Mouse (Mus musculus) forebrain, embryonic 15.5 days (tissue): ENCODE measurements around the gene Ddx6. TPM values are rescaled to one million over a fixed set of nuclear protein-coding genes. Genes with fewer than 3 reads are reported as not detected.

Experiments used
- ATAC-seq: fragments of 200-750 bp; cut with Nextera tagmentation; replicated peaks from 2 replicates; pipeline ENCODE4 v1.8.0; 2017; ENCODE audit warnings: mild to moderate bottlenecking, moderate TSS enrichment, moderate library complexity
- H3K27ac ChIP-seq: fragments of 300-500 bp; sonication (generic); replicated peaks from 2 replicates; pipeline ENCODE4 v1.5.1; 2015; ENCODE audit warnings: mild to moderate bottlenecking, inconsistent platforms
- H3K27me3 ChIP-seq: fragments of 300-500 bp; sonication (generic); 2 replicates; pipeline ENCODE4 v1.6.1; 2015; ENCODE audit warnings: inconsistent platforms
- H3K36me3 ChIP-seq: fragments of 300-500 bp; sonication (generic); 2 replicates; pipeline ENCODE4 v1.6.1; 2015; ENCODE audit warnings: mild to moderate bottlenecking, inconsistent platforms
- H3K4me1 ChIP-seq: fragments of 300-500 bp; sonication (generic); 2 replicates; pipeline ENCODE4 v1.6.1; 2015; ENCODE audit warnings: inconsistent platforms
- H3K4me2 ChIP-seq: fragments of 300-500 bp; sonication (generic); replicated peaks from 2 replicates; pipeline ENCODE4 v1.6.1; 2015; ENCODE audit warnings: mild to moderate bottlenecking, inconsistent platforms
- H3K4me3 ChIP-seq: fragments of 300-500 bp; sonication (generic); 2 replicates; pipeline ENCODE4 v1.5.1; 2015; ENCODE audit warnings: mild to moderate bottlenecking, inconsistent platforms
- H3K9ac ChIP-seq: fragments of 300-500 bp; sonication (generic); replicated peaks from 2 replicates; pipeline ENCODE4 v1.6.1; 2015; ENCODE audit warnings: mild to moderate bottlenecking, inconsistent platforms
- H3K9me3 ChIP-seq: fragments of 300-500 bp; sonication (generic); 2 replicates; pipeline ENCODE4 v1.6.1; 2016; ENCODE audit warnings: inconsistent platforms
- WGBS: fragments of 180-500 bp; shearing (Covaris S2); methylation state at CpG from one replicate; pipeline ENCODE4 v1.1.7; 2015; ENCODE audit warnings: mixed read lengths; 5-methylcytosine and 5-hydroxymethylcytosine counted together
- polyA plus RNA-seq: library from polyadenylated mRNA; unstranded; fragments of >200 nt; fragmentation: Nextera tagmentation; extraction: Ambion mirVana; gene quantifications from 2 replicates; pipeline ENCODE4 v1.2.1, GENCODE M21; 2015

Gene Ddx6
- polyA plus RNA-seq, 1 experiment from 2014 or later = 23.1 TPM

DNA sequence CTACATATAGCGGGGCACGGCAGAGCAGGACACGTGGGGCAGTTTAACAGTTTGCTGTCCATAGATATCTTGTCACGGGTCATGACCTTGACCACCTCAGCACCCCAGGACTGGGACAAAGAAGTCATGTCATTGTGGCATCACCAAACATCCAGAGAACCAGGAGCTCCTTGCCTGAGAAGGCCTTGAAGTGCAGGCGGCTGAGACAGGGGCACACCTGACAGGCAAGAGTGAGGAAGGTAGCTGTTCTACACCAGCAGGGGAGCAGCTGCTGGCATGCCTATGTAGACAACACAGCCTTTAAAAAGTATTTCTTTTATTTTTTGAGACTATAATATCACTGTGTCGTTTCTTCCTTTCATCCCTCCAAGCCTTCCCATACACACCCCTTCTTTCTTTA lies 41.7 kb downstream of the Ddx6 start:
- no peaks in the 10 kb centered on the region for H3K4me1 ChIP-seq
- 86% methylated on average over 6 of the region's 6 CpGs for WGBS
- no peak for ATAC-seq
- no peaks in the 10 kb centered on the region for H3K9me3 ChIP-seq
- H3K27ac ChIP-seq = no peak overlapping the region
- no peak overlapping the region for H3K4me3 ChIP-seq
- H3K36me3 ChIP-seq = no peaks in the 10 kb centered on the region; the same call in 1 of the 2 replicates
- H3K4me2 ChIP-seq = no peak overlapping the region
- H3K27me3 ChIP-seq = no peaks in the 10 kb centered on the region
- H3K9ac ChIP-seq = no peak overlapping the region

DNA sequence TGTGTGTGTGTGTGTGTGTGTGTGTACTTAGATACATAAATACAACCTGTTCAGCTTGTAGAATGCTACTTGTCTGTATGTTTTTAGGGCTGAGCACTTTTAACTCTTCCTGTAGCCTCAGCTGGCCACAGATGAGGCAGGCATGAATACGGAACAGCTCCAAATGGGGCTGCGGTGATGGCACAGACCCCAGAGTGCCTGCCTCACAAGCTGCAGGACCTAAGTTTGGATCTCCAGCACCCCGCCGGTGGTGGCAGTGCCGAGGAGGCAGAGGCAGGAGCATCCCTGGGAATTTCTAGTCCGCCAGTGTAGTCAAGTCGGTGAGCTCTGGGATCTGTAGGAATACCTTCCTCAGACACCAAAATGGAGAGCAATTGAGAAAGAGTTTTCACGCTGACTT lies 42.3 kb downstream of the Ddx6 start:
- H3K9me3 ChIP-seq = no peaks in the 10 kb centered on the region
- no peak overlapping the region for H3K4me2 ChIP-seq
- no peaks in the 10 kb centered on the region for H3K36me3 ChIP-seq
- no peaks in the 10 kb centered on the region for H3K27me3 ChIP-seq
- no peak for ATAC-seq
- WGBS = 94% methylated on average over 8 of the region's 8 CpGs
- no peak overlapping the region for H3K4me3 ChIP-seq
- no peak overlapping the region for H3K27ac ChIP-seq
- no peaks in the 10 kb centered on the region for H3K4me1 ChIP-seq
- no peak overlapping the region for H3K9ac ChIP-seq

DNA sequence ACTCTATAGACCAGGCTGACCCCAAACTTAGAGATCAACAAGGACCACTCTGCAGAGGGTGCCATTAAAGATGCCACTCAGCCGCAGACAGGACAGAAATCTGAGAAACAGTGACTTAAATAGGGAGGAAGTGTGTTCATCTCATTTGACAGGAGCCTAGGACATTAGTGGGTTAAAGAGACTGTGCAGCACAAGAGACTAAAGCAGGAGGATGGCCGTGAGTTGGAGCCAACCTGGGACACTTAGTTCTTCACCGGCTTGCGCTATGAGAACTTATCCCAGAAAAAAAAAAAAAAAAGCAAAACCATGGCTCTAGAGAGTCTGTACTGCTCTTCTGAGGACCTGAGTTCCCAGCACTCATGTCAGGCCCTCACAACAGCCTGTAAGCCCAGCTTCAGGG lies 43.0 kb downstream of the Ddx6 start:
- Histone ChIP-seq H3K9ac (no peak overlapping the region), H3K36me3 (no peaks in the 10 kb centered on the region), H3K4me3 (no peak overlapping the region), H3K27ac (no peak overlapping the region), H3K27me3 (no peaks in the 10 kb centered on the region), H3K4me1 (no peaks in the 10 kb centered on the region), H3K4me2 (no peak overlapping the region), H3K9me3 (no peaks in the 10 kb centered on the region)
- 77% methylated on average over 4 of the region's 4 CpGs for WGBS
- no peak for ATAC-seq

DNA sequence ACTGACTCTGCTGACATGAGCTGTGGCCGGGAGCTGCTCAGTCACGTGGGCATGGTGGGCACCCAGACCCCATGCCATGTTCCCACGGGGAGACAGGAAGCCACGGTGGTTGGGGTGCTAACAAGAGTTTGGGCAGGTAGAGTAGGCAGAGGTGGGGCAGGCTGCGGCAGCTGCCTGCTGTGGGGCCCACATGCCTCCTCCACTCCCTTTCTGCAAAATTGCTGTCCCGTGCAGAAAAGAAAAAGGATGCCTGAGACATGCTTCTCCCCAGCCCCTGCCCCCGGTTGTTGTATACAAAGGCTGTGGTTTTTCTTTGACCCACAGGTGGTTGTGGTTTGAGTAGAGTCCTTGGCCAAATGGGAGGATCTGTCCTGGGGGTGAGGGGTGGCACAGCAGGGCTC lies 44.2 kb downstream of the Ddx6 start:
- 79% methylated on average over 7 of the region's 7 CpGs for WGBS
- no peak for ATAC-seq
- Histone ChIP-seq H3K4me2 (no peak overlapping the region), H3K9ac (no peak overlapping the region), H3K9me3 (no peaks in the 10 kb centered on the region), H3K27ac (no peak overlapping the region), H3K36me3 (no peaks in the 10 kb centered on the region), H3K4me3 (no peak overlapping the region), H3K27me3 (no peaks in the 10 kb centered on the region), H3K4me1 (no peaks in the 10 kb centered on the region)

- H3K4me1 ChIP-seq = peaks cover 7% of the 10 kb centered on the region
- no peak overlapping the region for H3K27ac ChIP-seq
- no peaks in the 10 kb centered on the region for H3K9me3 ChIP-seq
- H3K4me3 ChIP-seq = no peak overlapping the region
- ATAC-seq = peak; percentile 78
- H3K36me3 ChIP-seq = no peaks in the 10 kb centered on the region
- WGBS = 10% methylated on average over 8 of the region's 8 CpGs
- H3K27me3 ChIP-seq = no peaks in the 10 kb centered on the region
- H3K9ac ChIP-seq = no peak overlapping the region
- H3K4me2 ChIP-seq = no peak overlapping the region
Measured at GRCm38 (mm10) chr9:44652027-44652426, 47.3 kb downstream of the Ddx6 start.

GRCm38 (mm10) chr9:44653896-44654295 lies 49.2 kb downstream of the Ddx6 start:
- Histone ChIP-seq H3K36me3 (no peaks in the 10 kb centered on the region), H3K4me3 (no peak overlapping the region), H3K9me3 (no peaks in the 10 kb centered on the region), H3K27ac (no peak overlapping the region), H3K9ac (no peak overlapping the region), H3K4me1 (peaks cover 7% of the 10 kb centered on the region), H3K4me2 (no peak overlapping the region), H3K27me3 (no peaks in the 10 kb centered on the region)
- no peak for ATAC-seq
- WGBS = 71% methylated on average over 4 of the region's 4 CpGs

DNA sequence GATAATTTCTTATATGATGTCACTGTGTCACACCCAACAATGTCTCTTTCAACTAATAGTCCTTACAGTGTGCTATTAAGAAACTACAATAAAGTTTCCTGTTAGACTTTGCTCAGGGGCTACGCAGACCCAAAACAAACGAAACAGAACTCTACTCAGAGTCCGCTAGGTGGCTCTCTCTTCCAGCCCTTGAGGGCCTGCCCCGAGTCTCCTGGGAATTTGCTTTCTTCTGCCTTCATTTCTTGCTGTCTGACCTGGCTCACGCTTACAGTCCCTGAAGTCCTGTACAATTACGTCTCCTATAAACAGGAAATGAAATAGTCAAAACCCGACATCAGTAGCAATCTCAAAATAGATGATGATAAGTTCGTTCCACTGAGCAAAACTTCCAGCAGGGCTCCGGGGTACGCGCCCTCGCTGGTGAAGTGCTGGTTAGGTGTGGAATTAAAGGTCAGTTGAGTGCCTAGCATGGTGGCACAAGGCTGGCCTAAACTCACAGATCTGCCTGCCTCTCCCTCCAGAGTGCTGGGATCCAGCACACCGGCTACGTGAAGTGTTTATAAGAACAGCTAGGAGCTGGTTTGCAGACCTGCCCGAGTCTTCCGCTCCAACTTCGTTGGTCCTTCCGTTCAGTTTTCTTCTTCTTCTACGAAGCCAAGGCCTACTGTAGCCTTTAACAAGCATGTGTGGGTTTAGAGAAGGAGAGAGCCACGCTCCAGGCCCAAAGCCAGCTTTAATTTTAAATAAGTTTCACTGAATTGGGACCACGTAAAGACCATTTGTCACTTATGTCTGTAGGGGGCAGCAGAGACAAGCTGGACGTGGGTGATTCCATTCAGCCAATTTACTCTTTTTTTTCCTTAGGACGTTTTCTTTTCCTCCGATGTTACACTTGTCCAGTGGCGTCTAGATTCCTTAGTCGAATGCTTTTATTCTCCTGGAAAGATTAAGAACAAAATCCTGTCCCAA lies 50.7 kb downstream of the Ddx6 start:
- 29% methylated on average over 26 of the region's 26 CpGs for WGBS
- Histone ChIP-seq H3K9me3 (no peaks in the 10 kb centered on the region), H3K4me1 (peaks cover 7% of the 10 kb centered on the region), H3K4me2 (peak overlapping the region; percentile 35), H3K9ac (no peak overlapping the region), H3K27ac (no peak overlapping the region), H3K4me3 (peak overlapping the region; percentile 0; the same call in 1 of the 2 replicates), H3K27me3 (no peaks in the 10 kb centered on the region), H3K36me3 (no peaks in the 10 kb centered on the region)
- ATAC-seq = no peak

- H3K27me3 ChIP-seq = no peaks in the 10 kb centered on the region
- no peak for ATAC-seq
- 92% methylated on average over 6 of the region's 6 CpGs for WGBS
Measured at GRCm38 (mm10) chr9:44663706-44664105, 59.0 kb downstream of the Ddx6 start.

DNA sequence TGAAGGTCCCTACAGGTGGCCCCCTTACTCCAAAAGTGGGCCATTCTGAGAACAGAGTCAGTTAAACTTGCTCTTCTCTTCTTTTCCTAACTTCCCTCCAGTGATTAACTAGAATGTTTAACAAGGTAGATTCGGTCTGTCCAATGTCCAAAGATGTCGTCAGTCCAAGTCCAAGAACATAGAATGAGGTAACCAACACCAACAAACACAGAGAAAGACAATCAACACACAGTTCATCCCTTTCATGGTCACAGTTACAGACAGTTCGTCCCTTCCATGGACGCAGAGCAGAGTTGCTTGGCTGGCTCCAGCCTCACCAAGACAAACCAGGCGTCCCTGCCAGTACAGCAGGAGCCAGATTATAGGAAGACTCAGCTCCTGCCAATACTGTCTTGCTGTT lies 66.7 kb downstream of the Ddx6 start:
- Histone ChIP-seq H3K4me2 (no peak overlapping the region), H3K9me3 (no peaks in the 10 kb centered on the region), H3K4me3 (no peak overlapping the region), H3K4me1 (no peaks in the 10 kb centered on the region), H3K27ac (no peak overlapping the region), H3K9ac (no peak overlapping the region), H3K27me3 (no peaks in the 10 kb centered on the region), H3K36me3 (no peaks in the 10 kb centered on the region)
- 89% methylated on average over 5 of the region's 5 CpGs for WGBS
- ATAC-seq = no peak

More at GRCm38 (mm10) chr9:44663706-44664105, 59.0 kb downstream of the Ddx6 start:
- Histone ChIP-seq H3K9me3 (no peaks in the 10 kb centered on the region), H3K4me2 (no peak overlapping the region), H3K4me1 (no peaks in the 10 kb centered on the region), H3K4me3 (no peak overlapping the region), H3K9ac (no peak overlapping the region), H3K36me3 (no peaks in the 10 kb centered on the region), H3K27ac (no peak overlapping the region)

GRCm38 (mm10) chr9:44672291-44672865 lies 67.7 kb downstream of the Ddx6 start:
- Histone ChIP-seq H3K27me3 (no peaks in the 10 kb centered on the region), H3K36me3 (no peaks in the 10 kb centered on the region), H3K4me1 (no peaks in the 10 kb centered on the region), H3K9me3 (no peaks in the 10 kb centered on the region), H3K4me3 (no peak overlapping the region), H3K27ac (no peak overlapping the region), H3K4me2 (no peak overlapping the region), H3K9ac (no peak overlapping the region)
- no peak for ATAC-seq
- WGBS = 67% methylated on average over 2 of the region's 2 CpGs

DNA sequence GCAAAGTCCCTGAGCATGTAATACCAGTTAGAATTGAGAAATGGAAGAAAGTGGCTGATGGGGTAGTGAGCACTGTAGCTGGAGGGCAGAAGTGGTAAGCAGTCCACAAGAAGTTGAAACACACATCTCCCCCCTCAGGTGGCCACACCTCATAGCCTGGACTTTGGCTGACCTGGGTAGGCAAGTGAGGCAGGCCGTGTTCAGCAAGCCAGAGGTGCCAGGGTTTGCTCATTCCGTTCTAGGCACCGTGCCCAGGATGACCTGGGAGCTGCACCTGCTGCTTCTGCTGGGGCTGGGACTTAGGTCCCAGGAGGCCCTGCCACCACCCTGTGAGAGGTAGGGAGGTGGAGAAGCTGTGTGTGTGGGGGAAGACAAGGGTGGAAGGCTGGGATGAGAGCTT lies 68.3 kb downstream of the Ddx6 start, which contains the start of gene Treh:
TSS of gene Treh (plus strand) at position 229 of the 400 bp plus-strand sequence.
- WGBS = 80% methylated on average over 3 of the region's 3 CpGs
- H3K4me3 ChIP-seq = no peak within 1 kb of the TSS
- no peaks in the 10 kb centered on the region for H3K36me3 ChIP-seq

GRCm38 (mm10) chr9:44678288-44678871 lies 73.7 kb downstream of the Ddx6 start:
- 91% methylated on average over 2 of the region's 2 CpGs for WGBS
- H3K36me3 ChIP-seq = no peaks in the 10 kb centered on the region
- no peak overlapping the region for H3K4me3 ChIP-seq
- no peak overlapping the region for H3K4me2 ChIP-seq
- no peak for ATAC-seq
- no peak overlapping the region for H3K27ac ChIP-seq
- H3K4me1 ChIP-seq = no peaks in the 10 kb centered on the region
- H3K9ac ChIP-seq = no peak overlapping the region
- no peaks in the 10 kb centered on the region for H3K9me3 ChIP-seq
- no peaks in the 10 kb centered on the region for H3K27me3 ChIP-seq

More for the DNA sequence above, 68.3 kb downstream of the Ddx6 start, which contains the start of gene Treh:
- H3K9me3 ChIP-seq = no peaks in the 10 kb centered on the region
- H3K27me3 ChIP-seq = no peaks in the 10 kb centered on the region
- no peak for ATAC-seq
- no peak within 1 kb of the TSS for H3K4me2 ChIP-seq
- no peak within 1 kb of the TSS for H3K27ac ChIP-seq
- H3K9ac ChIP-seq = no peak within 1 kb of the TSS
- no peaks in the 10 kb centered on the region for H3K4me1 ChIP-seq
